Mouse (Mus musculus): ENCODE measurements around the gene Gm10320. TPM values are rescaled to one million over a fixed set of nuclear protein-coding genes. Genes with fewer than 3 reads are reported as not detected.

Gene Gm10320
- polyA plus RNA-seq, 1 experiment from 2014 or later: 0.76 TPM

- Histone ChIP-seq H3K9me3 (replicated peaks) (no peaks in the 10 kb centered on the region), H3K4me2 (no peak overlapping the region), H3K9ac (no peak overlapping the region), H3K27ac (no peak overlapping the region), H3K4me1 (replicated peaks) (no peaks in the 10 kb centered on the region), H3K4me3 (replicated peaks) (no peak overlapping the region), H3K36me3 (no peaks in the 10 kb centered on the region), H3K27me3 (no peaks in the 10 kb centered on the region)
- DNase-seq (no peak), ATAC-seq (ENCODE audit: low read depth) (no peak)
- WGBS (ENCODE audit: insufficient replicate concordance): 79% methylated on average over 6 of the region's 6 CpGs
Observed at GRCm38 (mm10) chr13:98486726-98487125, 5.1 kb downstream of the Gm10320 start.

GRCm38 (mm10) chr13:98486161-98486560, 5.6 kb downstream of the Gm10320 start:
- H3K27ac ChIP-seq: no peak overlapping the region
- no peak overlapping the region for H3K4me3 ChIP-seq (replicated peaks)
- no peak for DNase-seq
- H3K27me3 ChIP-seq: no peaks in the 10 kb centered on the region
- no peak overlapping the region for H3K9ac ChIP-seq
- no peak overlapping the region for H3K4me2 ChIP-seq
- no peaks in the 10 kb centered on the region for H3K4me1 ChIP-seq (replicated peaks)
- H3K36me3 ChIP-seq: no peaks in the 10 kb centered on the region
- no peak for ATAC-seq (ENCODE audit: low read depth)
- 43% methylated on average over 3 of the region's 3 CpGs for WGBS (ENCODE audit: insufficient replicate concordance)
- H3K9me3 ChIP-seq (replicated peaks): no peaks in the 10 kb centered on the region

GRCm38 (mm10) chr13:98485440-98485839, 6.4 kb downstream of the Gm10320 start:
- Histone ChIP-seq H3K9ac (no peak overlapping the region), H3K4me1 (replicated peaks) (no peaks in the 10 kb centered on the region), H3K4me3 (replicated peaks) (no peak overlapping the region), H3K9me3 (replicated peaks) (no peaks in the 10 kb centered on the region), H3K4me2 (no peak overlapping the region), H3K36me3 (no peaks in the 10 kb centered on the region), H3K27me3 (no peaks in the 10 kb centered on the region), H3K27ac (no peak overlapping the region)
- ATAC-seq (ENCODE audit: low read depth) (no peak), DNase-seq (no peak)
- WGBS (ENCODE audit: insufficient replicate concordance): 57% methylated on average over 5 of the region's 5 CpGs

GRCm38 (mm10) chr13:98477991-98478390, 13.8 kb downstream of the Gm10320 start:
- Histone ChIP-seq H3K4me1 (replicated peaks) (no peaks in the 10 kb centered on the region), H3K36me3 (no peaks in the 10 kb centered on the region), H3K9me3 (replicated peaks) (no peaks in the 10 kb centered on the region), H3K9ac (no peak overlapping the region), H3K27ac (no peak overlapping the region), H3K4me3 (replicated peaks) (no peak overlapping the region), H3K27me3 (no peaks in the 10 kb centered on the region), H3K4me2 (no peak overlapping the region)
- DNase-seq (no peak), ATAC-seq (ENCODE audit: low read depth) (no peak)
- WGBS (ENCODE audit: insufficient replicate concordance): 57% methylated on average over 3 of the region's 3 CpGs

GRCm38 (mm10) chr13:98476839-98477495, 14.8 kb downstream of the Gm10320 start:
- Histone ChIP-seq H3K4me3 (replicated peaks) (no peak overlapping the region), H3K9ac (no peak overlapping the region), H3K27ac (no peak overlapping the region), H3K9me3 (replicated peaks) (no peaks in the 10 kb centered on the region), H3K4me1 (replicated peaks) (no peaks in the 10 kb centered on the region), H3K27me3 (no peaks in the 10 kb centered on the region), H3K36me3 (no peaks in the 10 kb centered on the region), H3K4me2 (no peak overlapping the region)
- DNase-seq (no peak), ATAC-seq (ENCODE audit: low read depth) (no peak)
- 44% methylated on average over 4 of the region's 4 CpGs for whole genome bisulfite sequencing (ENCODE audit: insufficient replicate concordance)

- Histone ChIP-seq H3K9me3 (replicated peaks) (no peaks in the 10 kb centered on the region), H3K9ac (no peak overlapping the region), H3K4me3 (replicated peaks) (no peak overlapping the region), H3K4me1 (replicated peaks) (no peaks in the 10 kb centered on the region), H3K4me2 (no peak overlapping the region), H3K27ac (no peak overlapping the region), H3K27me3 (no peaks in the 10 kb centered on the region), H3K36me3 (no peaks in the 10 kb centered on the region)
- 55% methylated on average over 14 of the region's 14 CpGs for WGBS (ENCODE audit: insufficient replicate concordance)
- ATAC-seq (ENCODE audit: low read depth) (no peak), DNase-seq (no peak)
Observed at GRCm38 (mm10) chr13:98476175-98476838, 15.5 kb downstream of the Gm10320 start.

GRCm38 (mm10) chr13:98475681-98476080, 16.1 kb downstream of the Gm10320 start:
- Histone ChIP-seq H3K4me1 (replicated peaks) (no peaks in the 10 kb centered on the region), H3K4me2 (no peak overlapping the region), H3K4me3 (replicated peaks) (no peak overlapping the region), H3K36me3 (no peaks in the 10 kb centered on the region), H3K9ac (no peak overlapping the region), H3K9me3 (replicated peaks) (no peaks in the 10 kb centered on the region), H3K27me3 (no peaks in the 10 kb centered on the region), H3K27ac (no peak overlapping the region)
- ATAC-seq (ENCODE audit: low read depth) (no peak), DNase-seq (no peak)
- WGBS (ENCODE audit: insufficient replicate concordance): 39% methylated on average over 8 of the region's 8 CpGs

GRCm38 (mm10) chr13:98473034-98473433, 18.8 kb downstream of the Gm10320 start:
- H3K4me2 ChIP-seq: no peak overlapping the region
- H3K4me1 ChIP-seq (replicated peaks): no peaks in the 10 kb centered on the region
- no peak for ATAC-seq (ENCODE audit: low read depth)
- no peak overlapping the region for H3K4me3 ChIP-seq (replicated peaks)
- 54% methylated on average over 4 of the region's 4 CpGs for WGBS (ENCODE audit: insufficient replicate concordance)
- no peak overlapping the region for H3K27ac ChIP-seq
- H3K9ac ChIP-seq: no peak overlapping the region
- H3K9me3 ChIP-seq (replicated peaks): no peaks in the 10 kb centered on the region
- H3K27me3 ChIP-seq: no peaks in the 10 kb centered on the region
- no peaks in the 10 kb centered on the region for H3K36me3 ChIP-seq
- DNase-seq: no peak

GRCm38 (mm10) chr13:98471756-98472155, 20.0 kb downstream of the Gm10320 start:
- no peaks in the 10 kb centered on the region for H3K36me3 ChIP-seq
- H3K4me3 ChIP-seq (replicated peaks): no peak overlapping the region
- no peaks in the 10 kb centered on the region for H3K27me3 ChIP-seq
- no peaks in the 10 kb centered on the region for H3K4me1 ChIP-seq (replicated peaks)
- WGBS (ENCODE audit: insufficient replicate concordance): 43% methylated on average over 6 of the region's 6 CpGs
- ATAC-seq (ENCODE audit: low read depth): no peak
- H3K9ac ChIP-seq: no peak overlapping the region
- no peak overlapping the region for H3K4me2 ChIP-seq
- H3K27ac ChIP-seq: no peak overlapping the region
- no peak for DNase-seq
- H3K9me3 ChIP-seq (replicated peaks): no peaks in the 10 kb centered on the region

GRCm38 (mm10) chr13:98470321-98470720, 21.5 kb downstream of the Gm10320 start:
- H3K4me3 ChIP-seq (replicated peaks): no peak overlapping the region
- H3K9ac ChIP-seq: no peak overlapping the region
- no peak overlapping the region for H3K27ac ChIP-seq
- WGBS (ENCODE audit: insufficient replicate concordance): 67% methylated on average over 12 of the region's 12 CpGs
- H3K4me1 ChIP-seq (replicated peaks): no peaks in the 10 kb centered on the region
- no peak overlapping the region for H3K4me2 ChIP-seq
- DNase-seq (no peak), ATAC-seq (ENCODE audit: low read depth) (no peak)
- H3K9me3 ChIP-seq (replicated peaks): no peaks in the 10 kb centered on the region
- H3K27me3 ChIP-seq: no peaks in the 10 kb centered on the region
- no peaks in the 10 kb centered on the region for H3K36me3 ChIP-seq

GRCm38 (mm10) chr13:98469916-98470315, 21.9 kb downstream of the Gm10320 start:
- no peak for ATAC-seq (ENCODE audit: low read depth)
- Histone ChIP-seq H3K4me1 (replicated peaks) (no peaks in the 10 kb centered on the region), H3K9ac (no peak overlapping the region), H3K27me3 (no peaks in the 10 kb centered on the region), H3K4me2 (no peak overlapping the region), H3K4me3 (replicated peaks) (no peak overlapping the region), H3K9me3 (replicated peaks) (no peaks in the 10 kb centered on the region), H3K36me3 (no peaks in the 10 kb centered on the region), H3K27ac (no peak overlapping the region)
- no peak for DNase-seq
- 64% methylated on average over 4 of the region's 4 CpGs for WGBS (ENCODE audit: insufficient replicate concordance)

GRCm38 (mm10) chr13:98461467-98461866, 30.3 kb downstream of the Gm10320 start:
- no peak for DNase-seq
- no peaks in the 10 kb centered on the region for H3K27me3 ChIP-seq

More at GRCm38 (mm10) chr13:98461467-98461866, 30.3 kb downstream of the Gm10320 start:
- no peak for ATAC-seq (ENCODE audit: low read depth)
- Histone ChIP-seq H3K4me1 (replicated peaks) (no peaks in the 10 kb centered on the region; the same call in 1 of the 2 replicates), H3K9me3 (replicated peaks) (no peaks in the 10 kb centered on the region), H3K27ac (no peak overlapping the region), H3K4me3 (replicated peaks) (no peak overlapping the region), H3K4me2 (no peak overlapping the region), H3K36me3 (no peaks in the 10 kb centered on the region), H3K9ac (no peak overlapping the region)
- WGBS (ENCODE audit: insufficient replicate concordance): 43% methylated on average over 4 of the region's 4 CpGs

Measured in liver, embryonic 13.5 days (tissue).